Mouse (Mus musculus) E14TG2a.4 (cell line): ENCODE results near the gene 2010111I01Rik.

Experiments used
- CTCF ChIP-seq: conservative IDR thresholded peaks from 2 replicates; pipeline ENCODE4 v1.5.1; 2014; ENCODE audit warnings: low read length
- NANOG ChIP-seq: IDR thresholded peaks from 2 replicates; pipeline ENCODE4 v1.6.1; 2014; ENCODE audit warnings: borderline replicate concordance, low read length, mixed read lengths

DNA sequence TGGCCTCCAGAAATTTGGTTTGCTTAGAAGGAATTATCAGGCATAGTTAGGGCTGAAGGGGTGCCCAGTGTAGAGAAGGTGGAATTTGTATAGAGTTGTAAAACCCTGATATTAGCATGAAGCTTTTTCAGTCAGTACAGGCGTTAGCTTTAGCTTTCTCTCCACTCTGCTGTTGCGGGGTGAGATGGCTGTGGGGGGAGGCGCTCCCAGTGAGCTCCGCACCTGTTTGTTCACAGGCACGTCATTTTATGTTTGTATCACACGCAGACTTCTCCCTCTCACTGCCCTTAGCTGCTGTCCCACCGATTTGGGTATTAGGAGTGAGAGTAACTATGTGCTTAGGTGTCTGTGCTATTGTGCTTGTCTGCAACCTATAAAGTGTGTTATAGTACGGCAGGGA is 316.5 kb downstream of the 2010111I01Rik start:
- TF ChIP-seq CTCF, result no peak
- no peak for TF ChIP-seq NANOG
